Mouse (Mus musculus): ENCODE data around the gene Gm42715.
"Not testable (repeated sequence)": the region's sequence is repeated elsewhere in the genome, so short reads cannot be mapped to it uniquely, and the experiment has no call there.

Gm42715 gene

GRCm38 (mm10) chr7:127497382-127497781 is 22.0 kb upstream of the Gm42715 start:
- no peak for DNase-seq (ENCODE audit: low read depth, low spot score)

DNA sequence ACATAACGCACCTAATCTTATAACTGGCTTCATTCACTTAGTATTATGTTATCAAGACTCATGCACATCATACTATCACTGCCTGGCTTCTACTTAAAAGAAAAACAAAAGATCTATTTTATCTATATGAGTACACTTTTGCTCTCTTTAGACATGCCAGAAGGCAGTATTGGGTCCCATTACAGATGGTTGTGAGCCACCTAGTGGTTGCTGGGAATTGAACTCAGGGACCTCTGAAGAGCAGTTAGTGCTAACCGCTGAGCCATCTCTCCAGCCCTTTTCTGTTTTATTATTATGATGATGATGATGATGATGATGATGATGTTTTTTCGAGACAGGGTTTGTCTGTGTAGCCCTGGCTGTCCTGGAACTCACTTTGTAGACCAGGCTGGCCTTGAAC is 21.0 kb upstream of the Gm42715 start:
- DNase-seq (ENCODE audit: low read depth, low spot score) = no peak

- no peak for DNase-seq (ENCODE audit: low read depth, low spot score)
Measured at GRCm38 (mm10) chr7:127508291-127508690, 11.1 kb upstream of the Gm42715 start.

GRCm38 (mm10) chr7:127509830-127510229 is 9.6 kb upstream of the Gm42715 start:
- DNase-seq (ENCODE audit: low read depth, low spot score) = not testable (repeated sequence)

DNA sequence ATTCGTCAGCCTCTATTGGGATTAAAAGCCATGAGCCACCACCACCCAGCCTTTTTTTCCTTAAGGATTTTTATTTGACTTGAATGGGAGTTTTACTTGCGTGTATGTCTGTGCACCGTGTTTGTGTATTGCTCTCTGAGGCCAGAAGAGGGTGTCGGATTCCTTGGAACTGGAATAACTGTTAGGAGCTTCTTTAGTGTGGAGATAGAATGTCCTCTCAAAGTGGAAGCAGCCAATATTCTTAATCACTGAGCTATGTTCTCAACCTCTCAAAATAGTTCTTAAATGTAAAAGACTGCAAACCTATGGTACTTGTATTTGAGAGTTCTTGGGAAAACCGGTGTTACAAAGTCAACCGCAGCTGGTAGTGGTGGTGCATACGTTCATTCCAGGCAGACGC is 8.1 kb upstream of the Gm42715 start:
- DNase-seq (ENCODE audit: low read depth, low spot score) = no peak

DNA sequence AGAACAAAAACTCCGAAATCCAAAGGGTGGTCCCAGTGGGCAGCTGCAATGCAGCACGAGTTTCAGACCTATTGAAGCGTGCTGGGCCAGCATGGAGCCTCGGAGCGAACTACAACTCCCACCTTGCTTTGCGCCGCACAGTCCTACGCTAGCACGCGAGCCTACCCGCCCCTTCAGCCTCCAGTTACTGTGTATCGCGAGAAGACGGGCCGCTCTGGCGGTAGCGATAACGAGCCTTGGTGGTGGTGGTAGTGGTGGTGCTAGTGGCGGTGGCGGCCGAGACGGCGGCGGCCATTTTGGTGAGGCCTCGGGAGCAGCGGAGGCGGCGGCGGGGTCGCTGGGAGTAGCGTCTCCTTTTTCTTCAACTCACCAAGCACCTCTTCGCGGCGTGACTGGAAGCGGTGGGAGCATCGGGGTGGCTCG is 7.6 kb upstream of the Gm42715 start, which contains the start of gene Srcap:
Gene Srcap, plus strand, starts transcription at position 176 of the 423 bp plus-strand sequence.
- peak; percentile 92 for DNase-seq (ENCODE audit: low read depth, low spot score)

DNA sequence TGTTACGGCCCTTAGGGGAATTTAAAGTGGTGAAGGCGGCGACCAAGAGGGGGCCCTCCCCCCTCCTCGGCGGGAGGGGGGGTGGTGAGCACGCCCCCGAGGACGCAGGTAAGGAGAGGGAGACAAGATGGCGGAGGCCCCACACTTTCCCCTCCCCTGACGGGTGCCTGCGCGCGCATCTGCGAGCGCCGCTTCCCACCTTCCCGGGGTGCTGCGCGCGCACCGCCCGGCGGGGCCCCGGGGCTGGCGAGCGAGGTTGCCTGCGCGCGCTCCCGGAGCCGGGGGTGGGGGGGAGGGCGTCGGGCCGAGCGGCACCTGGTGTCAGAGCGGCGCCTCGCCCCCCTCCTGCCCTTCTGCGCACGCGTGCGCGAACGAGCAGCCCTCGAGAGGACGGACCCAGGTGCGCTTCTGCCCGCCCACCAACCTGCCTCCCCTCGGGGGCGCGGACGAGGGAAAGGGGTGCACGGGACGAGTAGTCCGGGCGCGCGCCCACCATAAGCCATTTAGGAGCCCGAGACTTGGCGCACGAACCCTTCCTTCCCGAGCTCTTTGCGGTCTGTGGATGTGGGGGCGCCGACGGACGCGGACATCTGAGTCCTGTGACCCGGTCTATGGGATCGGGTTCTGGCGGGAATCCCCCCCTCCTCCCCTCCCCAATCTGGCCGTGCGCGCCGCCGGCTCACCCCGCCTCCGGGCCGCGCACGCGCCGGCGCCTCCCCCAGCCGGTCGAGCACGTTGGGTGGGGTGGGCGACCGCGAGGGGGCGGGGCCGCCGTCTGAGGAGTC is 7.0 kb upstream of the Gm42715 start:
- peak; percentile 77 for DNase-seq (ENCODE audit: low read depth, low spot score)

DNA sequence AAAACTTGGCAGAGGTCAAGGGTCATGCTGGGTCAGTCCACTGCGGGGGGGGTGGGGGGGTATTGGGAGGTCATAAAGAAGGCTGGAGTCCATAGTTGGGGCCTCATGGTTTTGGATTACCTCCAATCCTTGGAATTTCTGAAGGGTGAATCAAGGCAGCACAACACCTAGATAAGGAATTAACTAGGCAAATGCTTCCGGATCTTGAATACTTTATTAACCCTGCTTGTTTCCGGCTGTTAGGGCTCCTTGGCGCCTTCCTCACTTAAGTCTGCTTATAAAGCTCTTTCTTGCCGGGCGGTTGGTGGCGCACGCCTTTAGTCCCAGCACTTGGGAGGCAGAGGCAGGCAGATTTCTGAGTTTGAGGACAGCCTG is 6.4 kb upstream of the Gm42715 start:
- no peak for DNase-seq (ENCODE audit: low read depth, low spot score)

- DNase-seq (ENCODE audit: low read depth, low spot score) = no peak
Measured at GRCm38 (mm10) chr7:127513781-127514180, 5.6 kb upstream of the Gm42715 start.

DNA sequence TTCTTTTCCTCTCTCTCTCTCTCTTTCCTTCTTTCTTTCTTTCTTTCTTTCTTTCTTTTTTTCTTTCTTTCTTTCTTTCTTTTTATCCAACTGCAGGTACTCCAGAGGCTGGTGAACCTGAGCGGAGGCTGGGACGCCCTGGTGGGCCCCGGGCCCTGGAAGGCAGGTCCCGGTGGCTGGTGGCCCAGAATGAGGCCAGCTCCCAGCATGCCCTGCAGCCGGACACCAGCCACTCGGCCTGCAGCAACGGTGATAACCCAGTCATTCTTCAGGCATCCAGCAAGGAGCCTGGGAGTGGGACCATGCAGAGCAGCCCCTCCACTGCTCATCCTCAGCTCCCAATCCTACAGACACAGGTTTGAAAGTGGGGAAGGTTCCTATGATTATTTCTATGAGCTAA is 3.5 kb upstream of the Gm42715 start:
- DNase-seq (ENCODE audit: low read depth, low spot score) = no peak

GRCm38 (mm10) chr7:127516344-127516743 is 3.0 kb upstream of the Gm42715 start:
- DNase-seq (ENCODE audit: low read depth, low spot score) = no peak

- no peak for DNase-seq (ENCODE audit: low read depth, low spot score)
Measured at GRCm38 (mm10) chr7:127541671-127542070, 22.3 kb downstream of the Gm42715 start.

- DNase-seq (ENCODE audit: low read depth, low spot score) = no peak
Measured at GRCm38 (mm10) chr7:127549116-127549835, 29.9 kb downstream of the Gm42715 start.

DNA sequence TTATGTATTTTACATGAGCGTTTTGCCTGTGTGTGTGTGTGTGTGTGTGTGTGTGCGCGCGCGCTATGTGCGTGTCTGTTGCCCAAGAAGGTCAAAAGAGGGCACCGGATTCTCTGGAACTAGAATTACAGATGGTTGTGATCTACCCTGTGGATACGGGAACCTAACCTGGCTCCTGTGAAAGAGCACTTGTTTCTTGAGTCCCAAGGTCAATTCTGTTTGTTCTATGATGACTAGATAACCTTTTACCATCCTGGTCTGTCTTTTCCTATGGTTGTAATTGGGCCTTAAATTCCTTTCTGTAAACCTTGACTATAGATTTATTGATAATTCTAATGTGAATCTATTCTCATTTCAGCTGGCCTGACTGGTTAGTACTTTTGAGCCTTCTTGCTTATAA is 32.2 kb downstream of the Gm42715 start:
- DNase-seq (ENCODE audit: low read depth, low spot score) = no peak

- no peak for DNase-seq (ENCODE audit: low read depth, low spot score)
Measured at GRCm38 (mm10) chr7:127560580-127560979, 41.2 kb downstream of the Gm42715 start.

DNA sequence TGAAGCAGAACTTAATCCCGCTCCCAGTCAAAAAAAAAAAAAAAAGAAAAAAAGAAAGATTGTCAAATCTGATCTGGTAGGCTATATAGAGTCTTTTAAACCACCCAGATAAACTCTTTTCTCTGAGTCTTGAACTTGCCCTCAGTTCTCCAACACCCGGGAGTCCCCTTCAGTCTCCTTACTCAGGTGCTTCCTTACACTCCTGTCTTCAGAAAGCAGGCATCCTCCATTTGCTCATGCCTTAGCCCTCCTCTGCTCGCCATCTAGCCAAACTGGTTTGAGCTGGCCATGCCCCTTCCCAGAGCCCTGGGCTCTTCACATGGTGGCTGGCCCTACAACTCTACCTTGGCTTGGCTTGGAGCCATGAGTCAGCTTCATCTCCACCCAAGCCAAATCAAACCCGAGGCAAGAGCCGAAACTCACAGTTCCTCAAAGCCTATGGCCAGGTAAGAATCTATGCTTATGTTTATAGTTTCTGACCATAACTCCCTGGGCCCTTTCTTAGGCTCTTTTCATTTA is 42.0 kb downstream of the Gm42715 start, which contains the start of gene Tmem265:
Gene Tmem265, plus strand, starts transcription at position 51 of the 519 bp plus-strand sequence.
- no peak for DNase-seq (ENCODE audit: low read depth, low spot score)

DNA sequence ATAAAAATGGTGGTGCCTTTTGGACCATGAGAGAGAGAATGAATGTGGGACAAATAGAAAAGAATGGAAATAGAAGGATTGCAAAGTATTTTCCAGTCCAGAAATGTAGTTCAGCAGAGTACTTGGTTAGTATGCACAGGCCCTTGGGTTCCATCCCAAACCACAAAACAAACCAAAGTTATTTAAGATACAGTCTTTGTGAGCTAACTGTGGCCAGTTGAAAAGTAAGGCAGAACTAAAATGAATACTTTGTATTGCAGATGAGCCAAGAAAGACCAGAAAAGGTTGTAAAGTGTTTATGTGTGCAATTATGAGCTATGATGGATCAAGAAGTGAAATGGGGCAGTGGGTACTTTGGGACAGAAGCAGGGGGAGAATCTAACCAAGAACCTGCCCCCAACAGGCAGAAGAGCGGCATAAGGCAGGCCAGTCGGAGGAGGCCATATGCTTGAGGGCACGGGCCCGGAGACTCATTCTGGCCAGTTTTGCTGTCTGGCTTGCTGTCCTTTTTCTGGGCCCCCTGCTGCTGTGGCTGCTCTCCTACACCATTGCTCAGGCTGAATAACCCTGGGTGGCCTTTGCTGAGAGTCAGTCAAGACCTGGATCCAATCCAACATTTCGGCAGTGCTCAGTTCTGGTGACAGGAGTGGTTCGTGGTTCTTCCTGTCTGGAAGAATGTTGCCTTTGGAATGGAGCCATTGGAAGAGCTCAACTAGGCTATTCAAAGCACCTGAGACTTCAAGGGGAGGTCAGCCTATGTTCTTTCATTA is 45.2 kb downstream of the Gm42715 start:
- no peak for DNase-seq (ENCODE audit: low read depth, low spot score)

DNA sequence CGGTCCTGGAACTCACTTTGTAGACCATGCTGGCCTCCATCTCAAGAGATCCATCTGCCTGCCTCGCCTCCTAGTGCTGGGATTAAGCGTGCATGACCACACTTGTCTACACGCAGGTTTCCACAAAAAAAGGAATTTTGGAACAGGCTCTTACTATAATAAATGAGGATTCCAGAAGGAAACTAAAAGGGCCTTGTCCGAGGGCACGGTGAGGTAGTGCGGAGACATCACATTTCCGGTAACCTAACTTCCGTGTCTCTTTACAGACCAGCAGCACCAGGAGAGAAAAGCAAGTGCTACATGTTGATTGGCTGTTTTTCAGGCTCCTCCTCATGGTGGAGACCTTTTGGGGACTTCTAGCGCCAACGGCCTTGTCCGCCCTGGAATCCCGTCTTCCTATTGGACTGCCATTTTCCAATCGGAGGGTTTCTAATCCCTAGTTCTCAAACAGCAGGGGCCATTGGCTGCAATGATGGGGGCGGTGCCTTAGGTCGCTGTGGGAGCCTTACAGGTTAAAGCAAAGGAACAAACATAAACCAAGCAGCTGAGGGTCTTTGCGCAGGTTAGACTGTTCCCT is 53.6 kb downstream of the Gm42715 start, which contains the start of gene Phkg2:
Gene Phkg2, plus strand, starts transcription at position 446 of the 577 bp plus-strand sequence.
- peak; percentile 90 for DNase-seq (ENCODE audit: low read depth, low spot score)

DNA sequence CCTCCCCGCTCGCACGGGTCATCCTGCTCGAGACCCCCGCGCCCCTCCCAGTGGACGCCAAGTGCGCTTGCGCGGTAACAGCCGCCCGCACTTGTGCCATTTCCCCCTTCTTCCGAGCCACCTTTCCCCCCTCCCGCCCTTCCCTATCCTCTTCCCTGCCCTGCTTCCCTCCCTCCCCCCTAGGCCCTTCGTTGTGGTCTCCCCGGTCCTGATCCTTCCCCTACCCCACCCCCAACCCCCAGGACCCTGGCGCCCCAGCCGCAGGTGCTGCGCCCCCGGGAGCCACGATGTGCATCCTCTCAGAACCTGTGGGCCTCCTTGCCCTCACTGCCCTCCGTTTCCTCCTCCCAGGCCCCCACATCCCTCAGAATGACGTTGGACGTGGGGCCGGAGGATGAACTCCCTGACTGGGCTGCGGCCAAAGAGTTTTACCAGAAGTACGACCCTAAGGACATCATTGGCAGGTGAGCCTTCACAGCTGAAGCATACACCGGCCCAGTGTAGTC is 54.2 kb downstream of the Gm42715 start:
- no peak for DNase-seq (ENCODE audit: low read depth, low spot score)

DNA sequence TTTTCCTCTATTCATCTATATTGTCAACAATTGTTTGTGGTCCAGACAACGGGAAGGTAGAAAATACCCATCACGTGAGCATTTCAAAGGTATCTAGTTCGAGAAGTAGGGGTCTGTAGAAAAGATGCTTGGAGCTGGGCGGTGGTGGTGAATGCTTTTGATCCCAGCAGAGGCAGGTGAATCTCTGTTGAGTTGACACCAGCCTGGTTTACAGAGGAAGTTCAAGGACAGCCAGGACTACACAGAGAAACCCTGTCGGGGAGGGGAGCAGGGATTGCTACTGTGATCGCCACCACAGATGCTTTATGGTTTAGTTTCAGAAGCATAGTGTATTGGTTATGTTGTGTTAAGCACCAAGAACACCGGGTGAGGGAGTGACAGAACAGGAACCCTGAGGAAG is 54.7 kb downstream of the Gm42715 start:
- DNase-seq (ENCODE audit: low read depth, low spot score) = no peak

- DNase-seq (ENCODE audit: low read depth, low spot score) = no peak
Measured at GRCm38 (mm10) chr7:127583260-127583659, 63.9 kb downstream of the Gm42715 start.

Data from WW6 (cell line).